Mouse (Mus musculus) adrenal gland, postnatal 25 days (tissue): ENCODE data around the gene Arhgap10. TPM values are rescaled to one million over a fixed set of nuclear protein-coding genes. Genes with fewer than 3 reads are reported as not detected.

Experiments used
- DNase-seq: peaks from one replicate; pipeline ENCODE4 v3.0.0; 2021; ENCODE audit warnings: mixed read lengths
- long read RNA-seq: library from polyadenylated mRNA; stranded (forward); transcript quantifications from one replicate; pipeline ENCODE4 v2.0.0, GENCODE M21; 2021
- total RNA-seq: library from RNA; stranded (reverse); gene quantifications from 2 replicates; pipeline ENCODE4 v1.2.3, GENCODE M21; 2021

The Arhgap10 gene
- 28.9 and 34.3 TPM in 2 replicates for total RNA-seq
- long read RNA-seq, transcript Arhgap10-201 (23 exons, 3,084 nt) = major isoform, 5 of 9 reads
- long read RNA-seq, partial matches to known transcripts = 3 of 9 reads
- long read RNA-seq, other reads (novel, unspliced or antisense) = 0 of 9 reads

- peak; percentile 88 for DNase-seq
Measured at GRCm38 (mm10) chr8:77517301-77518200, at the start of gene Arhgap10. Gene Arhgap10 (minus strand): TSS chr8:77517953.

DNA sequence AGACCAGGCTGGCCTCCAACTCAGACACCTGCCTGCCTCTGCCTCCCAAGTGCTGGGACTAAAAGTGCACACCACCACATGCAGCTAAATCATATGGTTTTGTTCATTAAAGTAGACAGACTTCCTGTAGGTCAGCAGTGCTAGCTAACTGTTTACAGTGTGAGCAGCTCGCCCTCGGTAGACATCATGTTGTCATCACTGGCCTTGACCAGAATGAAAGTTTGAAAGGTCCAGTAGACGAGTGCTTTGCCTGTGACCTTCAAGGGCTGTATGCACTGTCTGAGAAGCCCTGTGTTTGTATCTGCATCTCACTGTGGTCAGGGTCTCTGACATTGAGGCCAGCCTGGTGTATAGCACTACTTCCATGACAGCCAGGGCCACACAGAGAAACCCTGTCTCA is 43.7 kb upstream of the Arhgap10 start:
- DNase-seq = no peak

- DNase-seq = no peak
Measured at GRCm38 (mm10) chr8:77552491-77552890, 34.7 kb upstream of the Arhgap10 start.

DNA sequence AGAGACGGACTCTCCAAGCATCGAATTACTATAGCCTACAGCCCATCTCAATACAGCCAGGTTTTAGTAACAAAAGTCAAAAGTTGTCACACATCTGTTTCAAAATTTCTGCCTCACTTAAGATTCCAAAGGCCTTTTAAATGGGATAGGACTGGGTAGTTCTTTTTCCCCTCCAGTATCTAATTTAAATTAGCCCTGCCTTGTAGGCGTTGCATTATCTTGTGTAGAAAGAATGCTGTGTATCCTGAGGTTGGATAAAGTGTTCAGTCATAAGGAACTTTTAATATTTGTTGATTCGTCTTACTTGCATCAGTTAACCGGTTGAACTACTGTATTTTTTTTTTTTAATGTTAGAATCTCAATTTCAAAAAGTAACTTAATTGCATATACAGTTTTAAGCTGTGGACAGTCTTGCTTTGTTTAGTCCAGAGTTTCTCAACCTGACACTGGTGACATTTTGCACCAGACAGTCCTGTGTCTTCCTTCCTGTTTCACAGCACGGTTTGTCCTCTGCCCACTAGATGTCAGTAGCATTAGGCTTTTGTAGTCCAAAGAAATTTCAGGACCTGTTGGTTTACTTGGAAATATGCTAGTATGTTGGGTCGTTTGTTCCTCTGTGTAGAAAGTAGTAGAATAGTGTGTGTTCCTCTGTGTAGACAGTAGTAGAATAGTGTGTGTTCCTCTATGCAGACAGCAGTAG is 32.3 kb upstream of the Arhgap10 start:
- no peak for DNase-seq

DNA sequence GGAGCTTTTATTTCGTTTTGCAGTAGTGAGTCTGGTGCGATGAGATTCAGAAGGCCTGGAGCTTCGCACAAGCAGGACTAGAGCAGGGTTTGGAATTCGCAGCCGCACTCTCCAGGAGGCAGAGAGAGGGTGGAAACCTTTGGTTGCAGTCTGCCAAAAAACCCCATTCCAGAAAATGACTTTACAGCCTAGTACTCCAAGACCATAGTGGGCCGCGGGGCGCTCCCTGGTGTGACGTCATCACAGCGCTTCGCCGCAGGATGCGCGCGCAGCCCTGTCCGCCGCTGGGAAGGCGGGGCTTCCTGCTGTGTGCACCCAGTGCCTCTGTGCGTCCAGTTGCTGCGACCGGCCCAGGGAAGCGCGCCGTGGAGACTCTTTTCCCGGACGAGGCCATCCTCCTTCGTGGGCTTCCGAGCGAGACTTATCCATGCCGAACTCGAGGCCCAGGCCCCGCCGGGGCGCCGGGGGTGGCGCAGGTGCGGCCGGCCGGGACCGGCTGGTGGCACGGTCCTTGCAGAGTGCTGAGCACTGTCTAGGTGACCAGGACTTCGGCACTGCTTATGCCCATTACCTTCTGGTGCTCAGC is 31.5 kb upstream of the Arhgap10 start, which contains the start of gene Prmt9:
Gene Prmt9 (plus strand): TSS at position 277 of the 586 bp plus-strand sequence.
- peak; percentile 95 for DNase-seq

DNA sequence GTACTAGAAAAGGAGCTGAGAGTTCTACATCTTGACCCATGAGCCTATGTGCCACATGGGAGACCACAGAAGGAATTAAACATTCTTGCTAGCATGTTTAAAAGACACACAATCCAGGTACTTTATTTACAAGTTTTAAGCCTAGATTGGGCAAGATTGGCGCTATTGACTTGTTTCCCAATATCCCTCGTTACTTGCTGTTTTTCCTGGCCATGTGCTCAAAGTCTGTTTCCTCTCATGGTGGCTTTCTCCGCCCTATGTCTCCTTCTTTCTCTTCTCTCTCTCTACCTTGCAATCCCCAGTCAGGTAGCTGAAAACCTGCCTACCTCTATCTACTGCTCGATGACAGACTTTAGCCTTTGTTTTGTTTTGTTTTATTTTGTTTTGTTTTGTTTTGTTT is 27.9 kb upstream of the Arhgap10 start:
- no peak for DNase-seq

GRCm38 (mm10) chr8:77544428-77544827 is 26.7 kb upstream of the Arhgap10 start:
- no peak for DNase-seq

DNA sequence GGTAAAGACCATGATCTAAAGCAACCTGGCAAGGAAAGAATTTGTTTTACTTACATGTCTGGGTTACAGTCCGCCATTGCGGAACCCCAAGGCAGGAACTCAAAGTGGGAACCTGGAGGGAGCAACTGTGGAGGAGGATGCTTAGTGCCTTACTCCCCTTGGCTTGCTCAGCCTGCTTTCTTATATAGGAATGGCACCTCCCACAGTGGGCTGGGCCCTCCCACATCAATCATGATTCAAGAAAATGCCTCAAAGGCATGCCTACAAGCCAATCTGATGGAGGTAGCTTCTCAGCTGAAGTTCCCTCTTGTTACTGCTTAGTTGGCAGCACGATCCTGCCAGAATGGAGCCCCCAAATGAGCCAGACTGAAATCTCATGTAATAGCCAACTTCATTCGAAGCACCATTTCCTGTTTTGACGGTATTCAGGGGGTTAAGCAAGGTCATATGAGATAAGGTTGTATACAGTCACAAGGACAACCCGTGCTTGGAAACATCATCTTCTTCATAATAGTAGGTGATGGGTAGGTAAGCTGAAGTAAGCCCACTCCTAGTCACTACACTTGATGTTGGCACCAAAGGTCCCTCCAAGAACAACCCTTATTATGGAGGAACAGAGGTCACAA is 25.5 kb upstream of the Arhgap10 start:
- DNase-seq = no peak

DNA sequence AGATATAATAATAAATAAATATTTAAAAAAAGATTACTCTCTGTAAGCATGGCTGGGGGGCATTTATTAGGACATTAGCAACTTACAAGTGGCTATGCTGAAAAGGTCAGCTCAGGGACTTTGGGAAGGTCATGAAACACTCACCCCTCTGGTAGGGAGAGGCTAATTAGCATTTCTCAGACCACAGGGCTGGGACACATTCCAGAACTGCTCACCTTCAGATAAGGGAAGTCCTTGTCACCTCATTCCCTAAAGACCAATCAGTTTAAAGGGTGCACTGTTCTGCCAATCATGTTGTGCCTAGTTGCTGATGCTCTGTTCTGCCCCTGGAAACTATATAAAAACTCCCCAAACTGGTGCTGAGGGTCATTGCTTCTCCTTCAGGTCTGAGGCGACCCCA is 20.5 kb upstream of the Arhgap10 start:
- DNase-seq = no peak

DNA sequence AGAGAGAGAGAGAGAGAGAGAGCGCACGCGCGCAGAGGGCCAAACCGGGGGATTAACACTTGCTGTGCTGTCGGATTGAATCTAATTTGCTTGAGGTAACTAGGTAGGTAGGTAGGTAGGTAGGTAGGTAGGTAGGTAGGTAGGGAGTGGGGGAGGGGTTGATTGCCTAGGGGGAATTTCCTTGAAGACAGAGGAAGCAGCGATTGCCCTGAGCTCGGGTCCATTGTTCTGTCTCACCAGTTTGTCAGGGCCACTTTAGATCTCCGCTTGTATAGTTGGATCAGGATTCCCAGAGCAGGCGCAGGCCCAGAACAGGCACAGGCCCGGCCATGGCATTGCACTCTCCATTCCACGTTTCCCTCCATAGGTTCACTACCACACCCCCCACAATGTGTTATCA is 19.1 kb upstream of the Arhgap10 start:
- DNase-seq = no peak

DNA sequence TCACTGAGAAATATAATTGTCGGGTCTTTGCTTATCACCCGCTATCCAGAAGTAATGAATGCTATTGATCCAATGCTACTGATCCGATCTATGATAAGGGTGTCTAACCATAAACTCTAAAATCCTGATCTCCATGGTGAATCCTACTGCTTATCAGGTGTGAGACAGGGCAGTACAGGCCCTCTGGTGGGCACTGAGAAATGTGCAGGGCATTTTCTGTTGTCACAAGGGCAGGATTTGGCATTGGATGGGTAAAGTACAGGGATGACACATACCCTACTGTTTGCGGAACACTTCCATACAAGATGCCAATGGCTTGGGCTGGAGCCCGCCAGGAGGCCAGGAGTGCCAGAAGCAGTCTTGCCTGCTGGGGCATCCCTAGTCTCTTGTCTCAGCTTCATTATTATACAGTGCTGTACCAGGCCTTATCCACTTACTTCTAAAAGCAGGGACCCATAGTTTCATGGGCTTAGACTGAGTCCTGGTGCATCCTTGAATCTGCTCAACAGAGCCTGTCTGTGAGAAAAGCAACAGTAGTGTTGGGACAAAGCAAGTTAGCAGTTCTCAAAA is 17.4 kb upstream of the Arhgap10 start:
- peak; percentile 65 for DNase-seq

- DNase-seq = no peak
Measured at GRCm38 (mm10) chr8:77534358-77534992, 16.7 kb upstream of the Arhgap10 start.

- DNase-seq = no peak
Measured at GRCm38 (mm10) chr8:77526130-77526529, 8.4 kb upstream of the Arhgap10 start.

DNA sequence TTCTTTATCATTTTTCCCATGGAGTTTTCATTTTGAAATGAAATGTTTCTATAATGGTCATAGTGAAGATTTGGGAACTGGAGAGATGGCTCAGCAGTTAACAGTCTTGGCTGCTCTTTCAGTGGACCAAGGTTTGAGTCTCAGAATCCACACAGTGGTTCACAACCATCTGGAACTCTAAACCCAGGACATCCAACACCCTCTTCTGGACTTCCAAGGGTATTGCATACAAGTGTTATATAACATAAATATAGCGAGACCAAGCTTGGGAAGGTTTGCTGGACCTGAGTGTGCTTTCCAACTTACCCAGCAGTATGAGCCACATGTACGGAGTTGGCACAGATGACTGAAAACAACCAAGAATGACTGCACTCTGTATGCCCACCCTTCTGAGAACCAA is 7.2 kb upstream of the Arhgap10 start:
- DNase-seq = no peak

DNA sequence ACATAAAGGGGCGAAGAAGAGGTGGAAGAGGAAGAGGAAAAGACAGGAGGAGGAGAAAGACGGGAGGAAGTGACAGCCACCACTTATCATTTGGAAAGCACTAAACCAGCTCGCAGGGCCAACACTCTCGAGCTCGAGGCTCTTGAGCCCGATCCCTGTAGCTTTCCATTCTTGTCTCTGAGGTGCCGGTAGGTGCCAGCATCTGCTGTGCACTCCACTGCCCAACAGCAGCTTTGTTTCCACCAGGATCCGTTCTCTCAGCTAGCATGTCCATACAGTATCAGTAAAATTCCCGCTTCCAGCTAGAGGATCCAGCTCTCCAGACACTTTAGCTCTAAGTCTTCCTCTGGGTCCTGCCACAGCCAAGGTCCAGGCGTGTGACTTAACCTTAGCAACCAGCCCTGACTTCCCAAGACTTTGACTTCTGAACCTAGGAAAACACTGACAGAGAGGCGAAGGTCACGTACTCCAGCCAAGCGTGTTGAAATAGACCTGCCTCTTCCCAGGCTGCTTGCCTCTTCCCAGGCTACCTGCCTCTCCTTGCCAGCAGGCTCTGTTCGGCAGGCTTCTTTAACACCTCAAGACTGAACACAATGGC is 6.4 kb upstream of the Arhgap10 start:
- DNase-seq = peak; percentile 13

- no peak for DNase-seq
Measured at GRCm38 (mm10) chr8:77522984-77523383, 5.2 kb upstream of the Arhgap10 start.

- no peak for DNase-seq
Measured at GRCm38 (mm10) chr8:77521028-77521785, 3.5 kb upstream of the Arhgap10 start.

DNA sequence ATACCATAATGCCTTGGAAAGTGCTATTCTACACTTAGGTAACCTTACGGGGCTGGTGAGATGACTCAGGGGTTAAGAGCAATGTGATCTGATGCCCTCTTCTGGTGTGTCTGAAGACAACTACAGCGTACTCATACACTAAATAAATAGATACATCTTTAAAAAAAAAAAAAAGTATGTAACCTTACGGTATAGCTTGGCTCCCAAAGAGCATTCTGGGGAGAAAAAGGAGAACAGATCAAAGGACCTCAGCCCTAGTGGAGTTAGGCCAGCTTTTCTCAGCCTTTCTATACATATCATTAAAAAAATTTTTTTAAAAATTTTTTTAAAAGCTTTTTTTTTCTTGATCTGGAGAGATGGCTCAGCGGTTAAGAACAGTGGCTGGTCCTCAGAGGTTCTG is 2.8 kb upstream of the Arhgap10 start:
- DNase-seq = no peak

- no peak for DNase-seq
Measured at GRCm38 (mm10) chr8:77518201-77519115, 705 bp upstream of the Arhgap10 start.
